Mouse (Mus musculus) G1E (cell line): Measurements from ENCODE around the gene Slc28a1.

Experiments used
- CTCF ChIP-seq: IDR thresholded peaks from 2 replicates; pipeline ENCODE4 v1.5.1; 2012; ENCODE audit warnings: low read depth, low read length, inconsistent platforms, mixed read lengths
- GATA1 ChIP-seq: IDR thresholded peaks from 2 replicates; pipeline ENCODE4 v1.6.1; 2012; ENCODE audit warnings: borderline replicate concordance, low read length, inconsistent platforms, mixed read lengths
- GATA2 ChIP-seq: IDR thresholded peaks from 2 replicates; pipeline ENCODE4 v1.6.1; 2012; ENCODE audit warnings: low read depth, low read length, inconsistent platforms, borderline replicate concordance
- POLR2AphosphoS5 ChIP-seq: IDR thresholded peaks from 2 replicates; pipeline ENCODE4 v1.6.1; 2012; ENCODE audit warnings: low read depth, low read length, inconsistent platforms; ENCODE audit not compliant: insufficient replicate concordance
- TAL1 ChIP-seq: conservative IDR thresholded peaks from 2 replicates; pipeline ENCODE4 v1.6.1; 2012; ENCODE audit warnings: low read depth, low read length, inconsistent platforms, mixed read lengths

- TF ChIP-seq CTCF, result peak; percentile 39; the same call in 1 of the 2 replicates
- no peak for TF ChIP-seq GATA1
- no peak for TF ChIP-seq POLR2AphosphoS5
- TF ChIP-seq TAL1, result no peak
- TF ChIP-seq GATA2, result no peak
Observed at GRCm38 (mm10) chr7:81208944-81209343, 94.3 kb downstream of the Slc28a1 start.
